Mouse (Mus musculus): ENCODE data around the gene Ncbp1.

GRCm38 (mm10) chr4:46126541-46126940, 11.9 kb upstream of the Ncbp1 start:
- TF ChIP-seq CTCF (IDR thresholded peaks at IDR 0.05; ENCODE audit: low read depth) (peak; percentile 95), EP300 (optimal IDR thresholded peaks at IDR 0.05) (no peak)

Measured in stomach, postnatal 0 days (tissue).